17 mouse cellular contexts compared by ENCODE assay signal in genomic region chr8:12135392-12136177, GRCm38 (mm10).
A peak's percentile ranks its signal among the peaks of the same experiment; 100 is the strongest.
DNase-seq lines count a peak whose midpoint lies in the region; ATAC-seq and TF ChIP-seq lines count a peak whose summit lies in the region.
"Had no signal": no experiment of that assay in that cellular context is flagged by ENCODE, and none has a peak within 500 bp of the region (broad histone marks: within the 10 kb centered on the region; RNA-seq: fewer than 3 reads in every experiment).

No protein-coding gene starts in this region.

- H3K9me3 ChIP-seq in forebrain, embryonic 13.5 days (replicated peaks): no peaks in the 10 kb centered on the region
- no peaks in the 10 kb centered on the region for H3K9me3 ChIP-seq in hindbrain, embryonic 16.5 days (ENCODE audit: control insufficient read depth, low read length)
- H3K9me3 ChIP-seq: embryonic facial prominence, embryonic 15.5 days; neural tube, embryonic 13.5 days had no signal

- peak in 1 of 2 experiments; percentile 23 for DNase-seq in layer of hippocampus, adult 2 months (ENCODE audit: low spot score in 2 of 2)
- no peak for DNase-seq in layer of hippocampus, postnatal 36 days
- peak; percentile 8 for DNase-seq in brain, adult 2 months (ENCODE audit: low read depth, low spot score)
- no peak for DNase-seq in gastrocnemius, adult 2 months
- DNase-seq in natural killer cell, adult 2 months (ENCODE audit: low spot score in 2 of 2): no peak
- DNase-seq: cerebellum, adult 18-20 months; heart, postnatal 36 days; kidney, adult 11 months; kidney, postnatal 25 days; lung, postnatal 36 days; thymus, postnatal 14 days had no signal

- H3K4me1 ChIP-seq in forebrain, embryonic 13.5 days: peaks cover 53% of the 10 kb centered on the region
- peaks cover 4% of the 10 kb centered on the region; the same call in 1 of the 2 replicates for H3K4me1 ChIP-seq in hindbrain, embryonic 16.5 days (ENCODE audit: control insufficient read depth, insufficient read depth, low read depth, low read length)
- H3K4me1 ChIP-seq: heart, embryonic 12.5 days had no signal

- H3K36me3 ChIP-seq in forebrain, embryonic 13.5 days (ENCODE audit: poor library complexity, severe bottlenecking): no peaks in the 10 kb centered on the region
- H3K36me3 ChIP-seq in hindbrain, embryonic 16.5 days (ENCODE audit: control insufficient read depth, insufficient read depth, low read length): no peaks in the 10 kb centered on the region
- H3K36me3 ChIP-seq: embryonic facial prominence, embryonic 15.5 days; heart, embryonic 12.5 days; neural tube, embryonic 13.5 days had no signal

- peaks cover 76% of the 10 kb centered on the region for H3K27me3 ChIP-seq in forebrain, embryonic 13.5 days
- peaks cover 18% of the 10 kb centered on the region for H3K27me3 ChIP-seq in hindbrain, embryonic 16.5 days (replicated peaks; ENCODE audit: control insufficient read depth, insufficient read depth, low read length)

- no peak overlapping the region for H3K4me3 ChIP-seq in layer of hippocampus, adult 2 months
- no peak overlapping the region for H3K4me3 ChIP-seq in forebrain, embryonic 13.5 days
- no peak overlapping the region for H3K4me3 ChIP-seq in hindbrain, embryonic 16.5 days (ENCODE audit: low read length)
- H3K4me3 ChIP-seq in gastrocnemius, adult 2 months: no peak overlapping the region
- H3K4me3 ChIP-seq: embryonic facial prominence, embryonic 15.5 days; heart, embryonic 12.5 days; neural tube, embryonic 13.5 days had no signal

- intact Hi-C loops in gastrocnemius, adult 2 months (cut with DNase I): no loop called here

- 26% methylated on average over 14 of the region's 14 CpGs for WGBS in forebrain, embryonic 13.5 days
- 54% methylated on average over 14 of the region's 14 CpGs for WGBS in hindbrain, embryonic 16.5 days

- peak overlapping the region; percentile 3; the same call in 1 of the 2 replicates for H3K27ac ChIP-seq in layer of hippocampus, adult 2 months
- H3K27ac ChIP-seq in forebrain, embryonic 13.5 days: peak overlapping the region; percentile 83
- no peak overlapping the region for H3K27ac ChIP-seq in hindbrain, embryonic 16.5 days (ENCODE audit: low read depth, low read length)
- no peak overlapping the region for H3K27ac ChIP-seq in gastrocnemius, adult 2 months
- H3K27ac ChIP-seq: embryonic facial prominence, embryonic 15.5 days; neural tube, embryonic 13.5 days; stomach, postnatal 0 days had no signal

- peak overlapping the region; percentile 31; the same call in 1 of the 2 replicates for H3K9ac ChIP-seq in forebrain, embryonic 13.5 days
- no peak overlapping the region for H3K9ac ChIP-seq in hindbrain, embryonic 16.5 days (ENCODE audit: low read depth, low read length)
- H3K9ac ChIP-seq: embryonic facial prominence, embryonic 15.5 days; heart, embryonic 12.5 days; neural tube, embryonic 13.5 days had no signal

- no peak for TF ChIP-seq CTCF in layer of hippocampus, adult 2 months (conservative IDR thresholded peaks at IDR 0.05)
- no peak for TF ChIP-seq CTCF in gastrocnemius, adult 2 months (IDR thresholded peaks at IDR 0.05)

- ATAC-seq in forebrain, embryonic 13.5 days: peak; percentile 94
- peak; percentile 86 for ATAC-seq in hindbrain, embryonic 16.5 days

- no peak overlapping the region for H3K4me2 ChIP-seq in forebrain, embryonic 13.5 days
- no peak overlapping the region for H3K4me2 ChIP-seq in hindbrain, embryonic 16.5 days (ENCODE audit: low read length)
- H3K4me2 ChIP-seq: embryonic facial prominence, embryonic 15.5 days; heart, embryonic 12.5 days; neural tube, embryonic 13.5 days had no signal

Comparison
In these comparisons a context has a peak if more than half of its experiments do, and no peak if none do; other contexts are left out.
1. H3K27ac ChIP-seq: peak in layer of hippocampus, adult 2 months (single experiment) and forebrain, embryonic 13.5 days (single experiment); none in hindbrain, embryonic 16.5 days (single experiment) and gastrocnemius, adult 2 months (single experiment).